Mouse (Mus musculus) spleen, adult 2 months (tissue): ENCODE measurements around the gene Mfsd4a.

Experiments used
- CTCF ChIP-seq: fragments of 200-500 bp; IDR thresholded peaks from 2 replicates; pipeline ENCODE4 v1.5.1; 2011; ENCODE audit warnings: mild to moderate bottlenecking, inconsistent platforms; ENCODE audit not compliant: insufficient read depth, insufficient read length, insufficient replicate concordance; ENCODE audit errors: extremely low read depth
- POLR2A ChIP-seq: fragments of 200-500 bp; IDR thresholded peaks from 2 replicates; pipeline ENCODE4 v1.6.1; 2011; ENCODE audit warnings: low read depth, low read length, inconsistent platforms

GRCm38 (mm10) chr1:132001880-132002330 lies 66.0 kb downstream of the Mfsd4a start:
- no peak for TF ChIP-seq POLR2A
- TF ChIP-seq CTCF, result no peak
